Mouse (Mus musculus) G1E (cell line): ENCODE data around the gene Fam160a1.

Experiments used
- CTCF ChIP-seq: IDR thresholded peaks from 2 replicates; pipeline ENCODE4 v1.5.1; 2012; ENCODE audit warnings: low read depth, low read length, inconsistent platforms, mixed read lengths
- GATA1 ChIP-seq: IDR thresholded peaks from 2 replicates; pipeline ENCODE4 v1.6.1; 2012; ENCODE audit warnings: borderline replicate concordance, low read length, inconsistent platforms, mixed read lengths
- POLR2AphosphoS5 ChIP-seq: IDR thresholded peaks from 2 replicates; pipeline ENCODE4 v1.6.1; 2012; ENCODE audit warnings: low read depth, low read length, inconsistent platforms; ENCODE audit not compliant: insufficient replicate concordance
- TAL1 ChIP-seq: conservative IDR thresholded peaks from 2 replicates; pipeline ENCODE4 v1.6.1; 2012; ENCODE audit warnings: low read depth, low read length, inconsistent platforms, mixed read lengths

DNA sequence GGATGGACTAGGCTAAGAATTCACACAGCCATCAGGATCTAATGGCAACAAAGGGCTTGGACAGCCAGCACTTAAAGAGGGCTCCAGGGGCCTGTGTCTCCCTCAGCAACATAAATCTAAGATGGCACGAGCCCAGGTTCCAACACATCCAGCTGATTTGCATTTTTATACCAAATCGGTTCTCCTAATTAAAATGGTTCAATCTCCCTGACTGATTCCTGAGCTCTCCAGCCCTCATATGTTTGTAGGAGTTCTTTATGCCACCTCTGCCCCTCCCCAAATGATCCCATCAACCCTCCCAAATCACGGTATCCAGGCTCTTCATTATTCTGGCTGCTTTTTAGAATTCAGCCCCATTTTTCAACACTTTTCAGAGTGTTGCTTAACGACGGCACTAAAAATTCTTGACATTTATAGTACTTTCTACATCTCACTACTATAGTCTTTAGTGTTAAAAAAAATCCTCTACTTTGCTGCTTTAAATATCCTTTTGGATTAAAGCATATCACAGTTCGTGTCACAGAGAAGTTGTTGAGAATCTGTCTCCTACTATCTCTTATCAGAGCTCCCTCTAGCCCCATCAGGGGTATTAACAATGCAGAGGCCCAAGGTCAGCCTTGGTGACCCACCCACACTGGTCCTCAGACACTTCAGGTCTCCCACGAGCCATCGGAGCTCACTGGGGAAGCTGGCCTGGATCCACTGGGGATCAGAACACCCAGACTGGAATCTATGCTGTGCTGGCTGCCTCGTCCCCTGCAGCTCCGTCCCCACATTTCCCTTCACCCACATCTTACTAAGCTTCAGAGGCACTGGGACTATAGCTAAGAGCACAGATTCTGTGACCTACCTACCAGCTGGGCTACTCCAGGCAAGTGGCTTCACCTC is 154.9 kb downstream of the Fam160a1 start:
- TF ChIP-seq CTCF (no peak), POLR2AphosphoS5 (no peak), GATA1 (no peak), TAL1 (no peak)
